Mouse (Mus musculus): ENCODE measurements at regions not wholly inside any gene's neighbourhood (a gene's known extent, or its start where the extent isn't known, plus 50 kb on each side); places are given as distances from the start of the nearest gene placed in this dataset.

DNA sequence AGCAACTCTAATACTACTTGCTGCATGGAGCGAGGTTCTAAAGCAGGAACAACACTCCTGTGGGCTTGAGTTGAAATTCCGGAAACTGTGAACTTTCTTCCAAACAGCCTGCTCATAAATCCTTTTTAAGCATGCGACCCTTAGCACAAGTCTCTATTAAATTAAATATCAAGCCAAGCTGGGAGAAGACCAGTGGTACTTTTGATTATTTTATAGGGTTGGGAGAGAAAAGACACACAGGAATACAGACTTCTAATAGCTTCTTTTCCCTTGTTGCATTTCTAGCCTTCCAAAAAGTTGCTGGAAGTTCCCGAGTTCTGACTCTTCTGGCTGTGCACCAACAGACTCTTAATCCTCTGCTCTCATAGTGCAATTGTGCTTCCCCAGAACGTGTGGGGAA, 136.6 kb upstream of the Tom1l1 start:
- Histone ChIP-seq H3K27me3 (ENCODE audit: insufficient read depth, low read length) (no peaks in the 10 kb centered on the region), H3K4me2 (no peak overlapping the region), H3K9me3 (ENCODE audit: low read depth, low read length) (no peaks in the 10 kb centered on the region), H3K9ac (no peak overlapping the region), H3K36me3 (ENCODE audit: insufficient read depth) (no peaks in the 10 kb centered on the region), H3K27ac (ENCODE audit: low read depth) (no peak overlapping the region), H3K4me3 (ENCODE audit: low read depth, low read length) (no peak overlapping the region), H3K4me1 (ENCODE audit: insufficient read depth) (no peaks in the 10 kb centered on the region)
- no peak for ATAC-seq (ENCODE audit: insufficient read depth)
- no peak for TF ChIP-seq CTCF (IDR thresholded peaks at IDR 0.05; ENCODE audit: low read depth)
- DNase-seq = no peak
- 59% methylated on average over 5 of the region's 5 CpGs for WGBS

- DNase-seq (no peak), ATAC-seq (ENCODE audit: insufficient read depth) (no peak)
- Histone ChIP-seq H3K4me1 (ENCODE audit: insufficient read depth) (no peaks in the 10 kb centered on the region), H3K4me3 (ENCODE audit: low read depth, low read length) (no peak overlapping the region), H3K9me3 (ENCODE audit: low read depth, low read length) (no peaks in the 10 kb centered on the region), H3K27me3 (ENCODE audit: insufficient read depth, low read length) (no peaks in the 10 kb centered on the region), H3K27ac (ENCODE audit: low read depth) (no peak overlapping the region), H3K36me3 (ENCODE audit: insufficient read depth) (no peaks in the 10 kb centered on the region), H3K9ac (no peak overlapping the region), H3K4me2 (no peak overlapping the region)
- TF ChIP-seq CTCF (IDR thresholded peaks at IDR 0.05; ENCODE audit: low read depth) = no peak
- 65% methylated on average over 2 of the region's 2 CpGs for WGBS
Measured at GRCm38 (mm10) chr11:90816727-90817126, 128.6 kb upstream of the Tom1l1 start.

- Histone ChIP-seq H3K9me3 (ENCODE audit: low read depth, low read length) (no peaks in the 10 kb centered on the region), H3K9ac (no peak overlapping the region), H3K4me1 (ENCODE audit: insufficient read depth) (no peaks in the 10 kb centered on the region), H3K4me2 (no peak overlapping the region), H3K4me3 (ENCODE audit: low read depth, low read length) (no peak overlapping the region), H3K27me3 (ENCODE audit: insufficient read depth, low read length) (no peaks in the 10 kb centered on the region), H3K27ac (ENCODE audit: low read depth) (no peak overlapping the region), H3K36me3 (ENCODE audit: insufficient read depth) (no peaks in the 10 kb centered on the region)
- WGBS = 68% methylated on average over 5 of the region's 5 CpGs
- ATAC-seq (ENCODE audit: insufficient read depth) (no peak), DNase-seq (no peak)
- no peak for TF ChIP-seq CTCF (IDR thresholded peaks at IDR 0.05; ENCODE audit: low read depth)
Measured at GRCm38 (mm10) chr11:90814471-90814870, 126.3 kb upstream of the Tom1l1 start.

- no peak for TF ChIP-seq CTCF (IDR thresholded peaks at IDR 0.05; ENCODE audit: low read depth)
- no peak overlapping the region for H3K4me2 ChIP-seq
- H3K27me3 ChIP-seq (ENCODE audit: insufficient read depth, low read length) = no peaks in the 10 kb centered on the region
- H3K4me1 ChIP-seq (ENCODE audit: insufficient read depth) = no peaks in the 10 kb centered on the region
- WGBS = 79% methylated on average over 2 of the region's 2 CpGs
- ATAC-seq (ENCODE audit: insufficient read depth) (no peak), DNase-seq (no peak)
- H3K27ac ChIP-seq (ENCODE audit: low read depth) = no peak overlapping the region
- H3K9me3 ChIP-seq (ENCODE audit: low read depth, low read length) = no peaks in the 10 kb centered on the region
- H3K36me3 ChIP-seq (ENCODE audit: insufficient read depth) = no peaks in the 10 kb centered on the region
- H3K4me3 ChIP-seq (ENCODE audit: low read depth, low read length) = no peak overlapping the region
- no peak overlapping the region for H3K9ac ChIP-seq
Measured at GRCm38 (mm10) chr11:90812971-90813370, 124.8 kb upstream of the Tom1l1 start.

DNA sequence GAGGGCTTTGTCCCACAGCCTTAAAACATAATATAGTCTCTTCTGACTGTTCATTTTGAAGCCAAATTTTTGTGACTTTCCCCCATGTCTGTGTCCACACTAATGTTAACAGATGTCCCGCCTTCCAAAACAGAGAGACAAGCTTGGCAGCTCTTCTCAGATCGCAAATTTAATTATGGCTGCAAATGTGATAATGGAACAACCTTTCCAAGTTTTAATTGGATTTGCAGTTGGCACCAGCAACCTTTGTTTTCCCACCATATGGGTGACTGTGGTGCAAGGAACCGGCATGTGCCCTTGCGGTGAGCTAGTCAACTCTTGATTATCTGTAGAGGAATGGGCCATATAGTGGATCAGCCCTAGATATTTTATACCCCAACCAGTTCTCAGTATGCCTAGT, 124.4 kb upstream of the Tom1l1 start:
- H3K36me3 ChIP-seq (ENCODE audit: insufficient read depth) = no peaks in the 10 kb centered on the region
- H3K4me3 ChIP-seq (ENCODE audit: low read depth, low read length) = no peak overlapping the region
- no peak for TF ChIP-seq CTCF (IDR thresholded peaks at IDR 0.05; ENCODE audit: low read depth)
- no peak overlapping the region for H3K27ac ChIP-seq (ENCODE audit: low read depth)
- no peaks in the 10 kb centered on the region for H3K4me1 ChIP-seq (ENCODE audit: insufficient read depth)
- no peak overlapping the region for H3K4me2 ChIP-seq
- no peaks in the 10 kb centered on the region for H3K9me3 ChIP-seq (ENCODE audit: low read depth, low read length)
- no peak for ATAC-seq (ENCODE audit: insufficient read depth)
- no peak overlapping the region for H3K9ac ChIP-seq
- no peak for DNase-seq
- WGBS = 91% methylated on average over 4 of the region's 4 CpGs
- H3K27me3 ChIP-seq (ENCODE audit: insufficient read depth, low read length) = no peaks in the 10 kb centered on the region

DNA sequence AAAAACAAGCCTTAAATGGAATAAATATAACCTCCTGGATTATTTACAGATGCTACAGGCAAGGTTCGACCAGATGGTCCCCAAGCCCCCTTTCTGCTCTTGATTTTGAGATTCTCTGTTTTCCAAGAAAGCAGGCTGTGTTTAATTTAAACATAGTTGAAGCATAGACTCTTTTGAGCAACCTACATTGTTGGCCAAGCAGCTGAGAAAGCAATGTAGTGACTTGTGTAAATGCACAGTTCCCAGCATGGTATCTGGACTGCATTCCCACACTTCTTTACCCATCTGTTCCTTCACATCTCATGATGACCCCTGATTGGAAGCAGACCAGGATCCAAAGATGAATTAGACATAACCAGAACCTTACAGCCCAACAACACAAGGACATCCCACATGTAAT, 120.3 kb upstream of the Tom1l1 start:
- no peak overlapping the region for H3K27ac ChIP-seq (ENCODE audit: low read depth)
- DNase-seq (no peak), ATAC-seq (ENCODE audit: insufficient read depth) (no peak)
- WGBS = 52% methylated on average over 1 of the region's 1 CpGs
- H3K4me1 ChIP-seq (ENCODE audit: insufficient read depth) = no peaks in the 10 kb centered on the region
- no peak overlapping the region for H3K9ac ChIP-seq
- no peak overlapping the region for H3K4me3 ChIP-seq (ENCODE audit: low read depth, low read length)
- no peak for TF ChIP-seq CTCF (IDR thresholded peaks at IDR 0.05; ENCODE audit: low read depth)
- no peaks in the 10 kb centered on the region for H3K27me3 ChIP-seq (ENCODE audit: insufficient read depth, low read length)
- H3K4me2 ChIP-seq = no peak overlapping the region
- no peaks in the 10 kb centered on the region for H3K9me3 ChIP-seq (ENCODE audit: low read depth, low read length)
- H3K36me3 ChIP-seq (ENCODE audit: insufficient read depth) = no peaks in the 10 kb centered on the region

- H3K4me1 ChIP-seq (ENCODE audit: insufficient read depth) = no peaks in the 10 kb centered on the region
- H3K27me3 ChIP-seq (ENCODE audit: insufficient read depth, low read length) = no peaks in the 10 kb centered on the region
- H3K4me3 ChIP-seq (ENCODE audit: low read depth, low read length) = no peak overlapping the region
- no peak overlapping the region for H3K27ac ChIP-seq (ENCODE audit: low read depth)
- no peak overlapping the region for H3K4me2 ChIP-seq
- DNase-seq (no peak), ATAC-seq (ENCODE audit: insufficient read depth) (no peak)
- 68% methylated on average over 5 of the region's 5 CpGs for WGBS
- H3K9ac ChIP-seq = no peak overlapping the region
- TF ChIP-seq CTCF (IDR thresholded peaks at IDR 0.05; ENCODE audit: low read depth) = no peak
- H3K9me3 ChIP-seq (ENCODE audit: low read depth, low read length) = no peaks in the 10 kb centered on the region
- H3K36me3 ChIP-seq (ENCODE audit: insufficient read depth) = no peaks in the 10 kb centered on the region
Measured at GRCm38 (mm10) chr11:90807343-90807742, 119.2 kb upstream of the Tom1l1 start.
